Mouse (Mus musculus) MEL (cell line): Measurements from ENCODE around the gene Zbtb21.

Experiments
- BHLHE40 ChIP-seq: IDR thresholded peaks from 2 replicates; pipeline ENCODE4 v1.6.1; 2012; ENCODE audit warnings: low read depth, mild to moderate bottlenecking, inconsistent platforms, low read length, improper control_type of control experiment, borderline replicate concordance
- CHD1 ChIP-seq: IDR thresholded peaks from 2 replicates; pipeline ENCODE4 v1.6.1; 2012; ENCODE audit warnings: low read depth, mild to moderate bottlenecking, inconsistent platforms, low read length, improper control_type of control experiment
- CTCF ChIP-seq, 3 experiments: IDR thresholded peaks in 2 of 3; conservative IDR thresholded peaks in 1 of 3; 2 replicates each; pipeline ENCODE4 v1.5.1; 2011 to 2012; ENCODE audit warnings: low read length in 3 of 3, low read depth in 2 of 3, mild to moderate bottlenecking in 2 of 3, improper control_type of control experiment in 1 of 3, inconsistent platforms in 1 of 3, mixed read lengths in 1 of 3, moderate library complexity in 1 of 3; ENCODE audit not compliant: control insufficient read depth in 1 of 3, insufficient read depth in 1 of 3, poor library complexity in 1 of 3, severe bottlenecking in 1 of 3
- POLR2A ChIP-seq, 2 experiments: IDR thresholded peaks; 2 replicates each; pipeline ENCODE4 v1.6.1; 2011 to 2012; ENCODE audit warnings: low read length in 2 of 2, mild to moderate bottlenecking in 2 of 2, control low read depth in 1 of 2, improper control_type of control experiment in 1 of 2, low read depth in 1 of 2, moderate library complexity in 1 of 2; ENCODE audit not compliant: control insufficient read depth in 1 of 2, insufficient read depth in 1 of 2, poor library complexity in 1 of 2
- SMC3 ChIP-seq: IDR thresholded peaks from 2 replicates; pipeline ENCODE4 v1.6.1; 2011; ENCODE audit warnings: low read depth, low read length, improper control_type of control experiment
- ZNF384 ChIP-seq: IDR thresholded peaks from 2 replicates; pipeline ENCODE4 v1.6.1; 2012; ENCODE audit warnings: low read depth, mild to moderate bottlenecking, inconsistent platforms, low read length, improper control_type of control experiment

- TF ChIP-seq CHD1 = no peak
- no peak for TF ChIP-seq SMC3
- TF ChIP-seq ZNF384 = no peak
- TF ChIP-seq POLR2A (IDR thresholded peaks at IDR 0.05; ENCODE audit: control insufficient read depth in 1 of 2, insufficient read depth in 1 of 2, low read depth in 1 of 2, low read length in 2 of 2, poor library complexity in 1 of 2) = no peak
- no peak for TF ChIP-seq BHLHE40
- TF ChIP-seq CTCF (IDR thresholded peaks at IDR 0.05 in 2 of 3, conservative IDR thresholded peaks at IDR 0.05 in 1 of 3; ENCODE audit: control insufficient read depth in 1 of 3, insufficient read depth in 1 of 3, low read depth in 2 of 3, low read length in 3 of 3, poor library complexity in 1 of 3, severe bottlenecking in 1 of 3) = no peak
Measured at GRCm38 (mm10) chr16:97977722-97978121, 15.3 kb upstream of the Zbtb21 start.
